Mouse (Mus musculus): ENCODE measurements around the gene Mpdu1.
A peak's percentile ranks its signal among the peaks of the same experiment; 100 is the strongest.
"Not testable (repeated sequence)": the region's sequence is repeated elsewhere in the genome, so short reads cannot be mapped to it uniquely, and the experiment has no call there.

Mpdu1 gene

DNA sequence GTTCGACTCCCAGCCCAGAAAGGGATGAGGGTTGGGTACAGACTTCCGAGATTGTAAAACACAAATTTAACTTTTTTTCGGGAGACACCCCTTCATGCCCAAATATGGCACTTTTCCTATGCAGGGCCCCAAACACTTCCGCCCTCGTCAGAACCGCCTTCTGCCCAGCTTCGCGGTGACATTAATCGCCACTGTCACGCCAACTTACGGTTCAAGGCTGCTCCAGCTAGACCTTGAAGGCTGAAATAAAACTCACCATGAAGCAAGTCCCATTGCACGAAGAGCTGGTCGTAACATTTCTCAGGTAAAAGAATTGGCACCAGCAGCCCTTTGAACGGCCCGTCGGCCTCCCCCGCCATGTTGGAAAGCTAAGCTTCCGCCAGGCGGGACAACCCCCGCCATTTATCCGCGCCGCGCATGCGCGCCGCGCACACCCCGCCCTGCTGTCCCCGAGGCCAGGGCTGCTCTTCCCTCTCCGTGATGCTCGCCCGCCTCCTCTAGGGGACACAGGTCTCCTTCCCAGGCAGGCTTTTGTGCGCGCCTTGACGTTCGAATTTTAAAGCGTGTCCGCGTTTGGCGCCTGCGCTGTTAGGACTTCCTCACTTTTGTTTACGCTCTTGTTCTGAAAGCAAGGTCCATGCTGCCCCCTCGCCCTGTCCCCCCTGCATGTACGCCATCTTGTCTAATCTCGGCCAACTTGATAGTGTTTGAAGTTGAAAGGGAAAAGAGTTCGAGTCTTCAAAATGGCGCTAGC is at the start of gene Mpdu1:
Mpdu1 (minus strand) TSS at position 430 of the 754 bp plus-strand sequence.
- peak; percentile 99 for DNase-seq (ENCODE audit: low read depth, low spot score)

DNA sequence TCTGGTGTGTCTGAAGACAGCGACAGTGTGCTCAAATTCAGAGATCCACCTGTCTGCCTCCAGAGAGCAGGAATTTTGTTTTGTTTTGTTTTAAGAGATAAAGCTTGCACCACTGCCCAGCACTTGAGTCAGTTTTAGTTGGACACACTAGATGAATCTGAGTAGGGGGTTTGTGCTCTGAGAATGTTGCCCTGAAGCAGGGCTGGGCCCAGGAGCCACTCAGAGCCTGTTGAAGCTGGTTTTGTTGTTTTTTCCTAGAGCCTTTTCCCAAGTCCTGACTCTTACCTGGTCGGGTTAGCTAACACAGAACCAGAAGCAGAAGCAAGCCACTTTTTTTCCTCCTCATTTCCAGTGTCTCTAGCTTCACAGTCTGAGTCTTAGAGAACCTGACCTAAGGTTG is 48.6 kb upstream of the Mpdu1 start:
- DNase-seq (ENCODE audit: low read depth, low spot score), result no peak

DNA sequence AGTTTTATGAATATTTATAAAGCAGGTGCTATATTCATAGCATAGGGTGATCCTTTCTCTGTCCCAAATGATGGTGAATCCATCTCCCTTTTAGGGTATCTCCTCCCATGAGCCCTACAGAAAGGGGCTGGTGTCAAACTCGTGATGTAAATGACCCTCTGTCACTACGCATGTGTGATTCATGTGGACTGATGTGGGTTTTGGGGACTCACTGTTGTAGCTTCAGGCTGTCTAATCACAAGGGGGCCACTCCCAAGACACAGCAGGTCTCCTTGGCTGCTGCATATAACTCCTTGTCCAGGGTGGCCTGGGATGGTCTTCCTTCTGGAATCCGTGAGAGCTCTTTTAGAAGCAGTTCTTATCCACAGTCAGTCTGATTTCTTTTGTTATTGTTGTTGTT is 48.0 kb upstream of the Mpdu1 start:
- no peak for DNase-seq (ENCODE audit: low read depth, low spot score)

DNA sequence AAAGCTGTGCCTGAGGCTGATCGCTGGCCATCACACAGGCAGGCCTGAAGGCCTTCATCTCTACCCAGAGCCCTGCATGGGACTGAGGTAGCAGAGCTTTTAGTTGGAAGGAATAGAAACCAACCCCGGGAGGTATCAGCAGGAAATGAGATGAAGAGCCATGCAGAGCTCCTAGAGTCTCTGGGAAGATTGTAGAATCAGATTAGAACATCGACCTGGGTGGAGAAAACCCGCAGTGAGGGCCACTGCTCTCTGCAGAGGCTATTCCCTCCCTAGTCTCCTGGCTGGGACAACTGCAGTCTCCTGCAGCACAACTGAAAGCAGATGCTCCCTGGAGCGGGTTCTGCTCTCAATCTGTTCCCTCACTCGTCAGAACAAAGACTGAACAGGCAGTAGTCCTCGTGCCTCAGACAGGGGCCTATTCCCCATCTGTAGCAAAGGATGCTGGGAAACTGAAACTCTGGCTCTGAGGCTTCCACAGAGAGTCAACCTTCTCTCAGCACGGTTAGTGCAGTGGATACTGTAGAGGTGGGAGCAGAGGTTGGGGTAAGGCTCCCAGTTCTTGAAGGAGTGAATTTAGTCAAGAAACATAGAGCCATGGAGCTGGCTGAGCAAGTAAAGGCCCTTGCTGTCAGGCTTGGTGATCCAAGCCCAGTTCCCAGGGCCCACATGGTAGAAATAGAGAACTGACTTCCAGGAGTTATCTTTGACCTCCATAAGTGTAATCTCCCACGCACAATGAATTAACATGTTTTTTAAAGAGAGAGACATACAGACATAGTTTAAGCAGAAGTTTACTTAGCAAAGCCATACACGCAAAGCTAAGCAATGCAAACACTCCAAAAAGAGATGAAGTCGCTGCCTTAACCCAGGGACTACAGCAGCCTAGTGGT is 47.4 kb upstream of the Mpdu1 start:
- DNase-seq (ENCODE audit: low read depth, low spot score), result no peak

DNA sequence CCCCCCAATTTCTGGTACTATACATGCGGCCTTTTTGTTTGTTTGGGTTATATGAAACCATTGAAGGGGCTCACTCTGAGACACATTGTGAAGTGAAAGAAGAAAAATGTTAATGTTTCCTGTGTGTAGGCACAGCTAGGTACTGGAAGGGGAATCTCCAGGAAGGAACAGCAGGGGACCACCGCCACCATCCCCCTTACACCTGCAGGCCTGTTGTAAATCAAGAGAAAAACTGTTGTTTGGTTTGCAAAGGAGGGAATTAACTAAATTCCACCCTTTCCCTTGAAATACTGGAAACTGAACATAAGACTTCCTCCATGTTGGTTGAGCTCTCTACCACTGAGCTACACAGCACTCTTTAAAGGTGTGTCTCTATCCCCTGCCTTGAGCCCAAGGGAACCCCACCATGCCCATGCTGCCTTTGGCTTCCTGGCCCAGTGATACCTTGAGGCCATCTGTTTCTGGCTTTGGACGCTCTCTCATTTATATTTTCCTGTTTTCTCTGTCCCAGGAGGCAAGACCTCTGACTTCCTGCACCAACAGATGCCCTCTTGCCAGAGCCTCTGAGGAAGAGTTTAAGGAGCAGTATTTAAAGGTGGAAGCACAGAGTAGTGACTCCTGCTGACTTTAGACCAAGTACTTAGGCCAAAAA is 46.3 kb upstream of the Mpdu1 start:
- DNase-seq (ENCODE audit: low read depth, low spot score), result no peak

DNA sequence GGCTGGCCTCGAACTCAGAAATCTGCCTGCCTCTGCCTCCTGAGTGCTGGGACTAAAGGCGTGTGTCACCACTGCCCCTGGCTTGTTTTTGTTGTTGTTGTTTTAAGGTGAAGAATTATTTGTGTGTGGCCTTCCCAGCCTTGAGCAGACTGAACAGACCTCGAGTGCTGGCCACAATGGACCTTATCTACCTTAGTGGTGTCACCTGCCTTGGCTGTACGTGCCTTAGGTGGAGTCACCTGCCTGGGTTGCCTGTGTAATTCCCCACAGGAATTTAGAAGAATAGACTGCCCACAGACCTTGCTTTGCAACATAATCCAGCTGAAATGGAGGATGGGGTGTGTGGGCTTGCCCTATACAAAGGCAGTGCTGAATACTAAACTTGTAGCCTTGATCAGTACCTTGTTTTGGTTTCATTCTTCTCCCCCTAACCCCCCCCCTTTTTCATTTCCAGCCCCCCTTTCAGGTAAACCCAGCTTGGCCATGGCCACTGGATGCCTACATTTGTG is 45.5 kb upstream of the Mpdu1 start:
- no peak for DNase-seq (ENCODE audit: low read depth, low spot score)

DNA sequence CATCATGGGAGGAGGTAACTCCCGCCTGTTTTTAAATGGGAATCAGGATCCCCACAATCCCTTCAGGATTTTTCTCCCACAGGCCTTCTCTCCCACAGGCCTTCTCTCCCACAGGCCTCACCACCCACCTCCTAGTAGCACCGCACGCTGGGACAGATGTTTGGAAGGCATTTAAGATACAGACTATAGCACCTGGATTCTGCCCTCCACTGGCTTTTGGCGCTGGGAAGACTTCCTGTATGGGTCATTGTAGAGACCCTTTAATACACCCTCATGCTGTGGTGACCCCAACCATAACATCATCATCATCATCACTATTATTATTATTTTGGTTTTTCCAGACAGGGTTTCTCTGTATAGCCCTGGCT is 45.0 kb upstream of the Mpdu1 start:
- no peak for DNase-seq (ENCODE audit: low read depth, low spot score)

DNA sequence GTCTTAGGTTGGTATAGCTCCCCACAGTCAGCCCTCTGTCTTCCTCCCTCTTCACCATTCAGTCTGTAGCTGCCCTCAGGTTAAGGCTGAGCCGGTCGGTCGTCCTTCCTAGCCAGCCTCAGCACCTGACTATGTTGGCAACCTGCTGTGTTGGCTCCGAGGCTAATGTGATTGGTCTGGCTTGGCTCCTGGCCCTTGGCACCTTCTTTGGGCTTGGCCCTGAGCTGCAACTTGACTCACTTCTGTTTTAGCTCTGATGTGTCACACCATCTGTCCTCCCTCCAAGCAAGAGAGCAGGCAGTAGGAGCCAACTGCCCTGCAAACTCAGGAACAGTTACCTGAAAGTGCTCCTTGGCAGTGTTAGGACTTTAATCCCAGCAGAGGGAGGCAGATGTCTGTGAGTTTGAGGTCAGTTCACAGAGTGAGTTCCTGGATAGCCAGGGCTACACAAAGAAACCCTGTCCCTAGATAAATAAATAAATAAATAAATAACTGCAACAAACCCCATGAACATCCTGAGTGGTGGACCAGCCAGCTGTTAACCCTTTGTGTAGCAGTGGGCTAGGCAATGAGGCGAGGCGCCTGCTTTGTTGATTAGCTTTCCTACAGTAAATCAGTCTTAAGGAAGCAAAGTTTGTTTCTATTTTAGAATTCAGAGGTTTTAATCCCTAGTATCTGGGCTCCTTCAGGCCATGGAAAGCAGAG is 44.5 kb upstream of the Mpdu1 start:
- no peak for DNase-seq (ENCODE audit: low read depth, low spot score)

DNA sequence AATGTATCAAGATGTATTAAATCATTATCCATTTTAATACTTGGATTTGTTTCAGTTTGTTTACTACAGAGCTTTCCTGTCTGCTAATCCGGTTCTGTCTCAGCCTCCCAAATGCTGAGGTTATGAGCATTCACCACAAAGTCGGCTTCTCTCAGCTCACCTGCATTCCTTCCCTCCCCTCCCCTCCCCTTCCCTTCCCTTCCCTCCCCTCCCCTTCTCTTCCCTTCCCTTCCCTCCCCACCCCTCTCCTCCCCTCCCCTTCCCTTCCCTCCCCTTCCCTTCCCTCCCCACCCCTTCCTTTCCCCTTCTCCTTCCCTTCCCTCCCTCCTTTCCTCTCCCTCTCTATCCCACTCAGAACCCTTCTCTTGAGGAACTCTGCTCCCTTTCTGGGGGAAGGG is 42.2 kb upstream of the Mpdu1 start:
- DNase-seq (ENCODE audit: low read depth, low spot score), result no peak

DNA sequence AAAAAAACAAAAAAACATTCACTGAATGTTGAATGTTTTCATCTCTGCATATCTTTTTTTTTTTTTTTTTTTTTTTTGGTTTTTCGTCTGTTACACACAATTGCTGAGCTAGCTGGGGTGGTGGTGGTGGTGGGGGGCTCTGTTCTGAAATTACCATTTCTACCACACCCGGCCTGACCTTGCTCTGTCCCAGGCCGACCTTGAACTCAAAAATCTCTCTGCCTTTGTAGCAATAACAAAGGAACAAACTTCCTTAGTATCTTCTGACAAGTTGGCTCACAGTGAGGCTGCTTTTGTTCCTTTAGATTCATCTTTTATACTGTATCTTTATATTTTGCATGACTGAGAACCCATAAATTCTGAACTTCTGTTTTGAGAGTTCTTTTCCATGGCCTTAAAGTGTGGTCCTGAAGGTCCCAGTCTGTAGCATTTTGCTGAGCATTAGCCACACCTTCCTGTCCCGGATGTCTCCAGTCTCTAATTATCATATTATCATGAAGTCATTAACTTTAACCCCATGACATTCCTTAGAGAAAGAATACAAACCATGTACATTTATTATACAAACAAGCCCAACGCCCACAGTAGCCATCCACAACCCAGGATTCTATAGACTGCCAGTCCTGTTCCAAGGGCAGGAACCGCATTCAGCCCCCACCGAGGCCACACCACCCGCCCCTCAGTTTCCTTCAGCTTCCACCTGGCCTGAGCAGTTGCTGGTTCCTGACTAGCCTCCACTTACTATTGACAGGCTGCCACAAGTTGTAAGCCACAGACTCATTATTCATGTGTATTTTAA is 41.6 kb upstream of the Mpdu1 start:
- DNase-seq (ENCODE audit: low read depth, low spot score), result no peak

DNA sequence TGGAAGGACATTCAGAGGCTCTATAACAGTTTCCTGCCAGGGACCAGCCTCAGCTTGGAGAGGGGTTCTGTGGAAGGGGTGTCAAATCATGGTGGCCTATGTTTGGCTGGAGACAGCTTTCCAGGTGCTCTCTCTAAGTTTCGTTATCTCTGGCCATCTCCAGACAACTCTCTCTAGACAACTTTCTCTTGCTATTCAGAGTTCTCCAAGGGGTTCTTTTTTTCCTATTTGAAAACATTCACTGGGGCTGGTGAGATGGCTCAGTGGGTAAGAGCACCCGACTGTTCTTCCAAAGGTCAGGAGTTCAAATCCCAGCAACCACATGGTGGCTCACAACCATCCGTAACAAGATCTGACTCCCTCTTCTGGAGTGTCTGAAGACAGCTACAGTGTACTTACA is 40.9 kb upstream of the Mpdu1 start:
- not testable (repeated sequence) for DNase-seq (ENCODE audit: low read depth, low spot score)

DNA sequence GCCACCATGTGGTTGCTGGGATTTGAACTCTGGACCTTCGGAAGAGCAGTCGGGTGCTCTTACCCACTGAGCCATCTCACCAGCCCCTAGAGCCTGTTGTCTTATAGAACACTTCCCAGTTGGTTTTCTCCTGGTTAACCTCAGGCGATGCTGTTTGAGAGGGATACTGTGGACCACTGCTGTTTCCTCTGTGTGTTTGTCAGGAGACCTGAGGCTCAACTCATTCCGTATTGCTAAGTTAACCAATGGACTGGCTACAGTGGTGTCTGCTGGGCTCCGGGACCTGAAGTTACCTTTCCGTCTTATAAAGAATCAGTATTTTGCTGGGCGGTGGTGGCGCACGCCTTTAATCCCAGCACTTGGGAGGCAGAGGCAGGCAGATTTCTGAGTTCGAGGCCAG is 40.4 kb upstream of the Mpdu1 start:
- not testable (repeated sequence) for DNase-seq (ENCODE audit: low read depth, low spot score)

DNA sequence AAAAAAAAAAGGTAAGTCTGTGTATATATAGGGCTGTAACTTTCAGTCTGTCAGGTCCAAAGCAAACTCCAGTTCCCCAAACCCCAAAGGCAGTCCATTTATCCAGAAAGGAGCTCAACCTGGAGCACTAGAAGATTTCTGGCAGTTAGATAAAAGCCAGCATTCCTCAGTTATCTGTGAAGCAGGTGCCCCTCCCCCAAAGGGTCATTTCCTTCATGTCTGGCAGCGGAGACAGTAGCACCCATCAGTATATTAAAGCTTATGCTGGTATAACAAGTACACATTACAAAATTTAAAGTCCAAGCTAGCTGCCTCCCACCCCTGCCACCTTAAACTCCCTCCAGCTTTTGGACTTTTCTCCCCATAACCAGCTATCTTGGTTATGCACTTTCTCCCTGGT is 37.2 kb upstream of the Mpdu1 start:
- DNase-seq (ENCODE audit: low read depth, low spot score), result no peak

DNA sequence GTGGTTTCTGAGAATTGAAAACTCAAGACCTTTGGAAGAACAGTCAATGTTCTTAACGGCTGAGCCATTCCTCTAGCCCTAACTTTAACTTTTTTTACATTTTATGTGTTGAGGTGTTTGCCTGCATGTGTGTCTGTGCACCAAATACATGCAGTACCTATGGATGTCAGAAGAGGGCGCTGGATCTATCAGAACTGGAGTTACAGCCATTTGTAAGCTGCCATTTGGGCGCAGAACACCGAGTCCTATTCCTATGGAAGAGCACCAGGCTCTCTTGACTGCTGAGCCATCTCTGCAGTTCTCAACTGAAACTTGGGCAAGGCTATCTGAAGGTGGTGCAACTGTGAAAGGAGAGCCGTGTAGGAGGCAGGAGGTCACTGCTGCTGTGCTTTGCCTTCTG is 36.1 kb upstream of the Mpdu1 start:
- no peak for DNase-seq (ENCODE audit: low read depth, low spot score)

DNA sequence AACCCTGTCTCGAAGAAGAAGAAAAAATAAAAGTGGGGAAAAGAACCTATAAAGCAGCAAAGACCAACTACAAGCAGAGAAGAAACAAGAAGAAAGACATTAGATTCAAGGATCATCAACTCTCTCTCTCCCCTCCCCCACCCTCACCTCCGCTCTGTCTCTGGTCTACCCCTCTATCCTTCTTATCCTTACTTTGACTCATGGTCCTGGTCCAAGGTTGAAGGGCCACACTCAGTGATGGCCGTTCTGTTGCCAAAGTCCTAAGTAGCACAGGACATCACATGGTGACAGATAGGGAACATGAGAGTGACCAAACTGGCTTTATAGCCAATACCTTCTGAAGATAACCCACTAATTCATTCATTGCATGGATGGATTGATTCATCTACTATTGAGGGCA is 35.0 kb upstream of the Mpdu1 start:
- no peak for DNase-seq (ENCODE audit: low read depth, low spot score)

DNA sequence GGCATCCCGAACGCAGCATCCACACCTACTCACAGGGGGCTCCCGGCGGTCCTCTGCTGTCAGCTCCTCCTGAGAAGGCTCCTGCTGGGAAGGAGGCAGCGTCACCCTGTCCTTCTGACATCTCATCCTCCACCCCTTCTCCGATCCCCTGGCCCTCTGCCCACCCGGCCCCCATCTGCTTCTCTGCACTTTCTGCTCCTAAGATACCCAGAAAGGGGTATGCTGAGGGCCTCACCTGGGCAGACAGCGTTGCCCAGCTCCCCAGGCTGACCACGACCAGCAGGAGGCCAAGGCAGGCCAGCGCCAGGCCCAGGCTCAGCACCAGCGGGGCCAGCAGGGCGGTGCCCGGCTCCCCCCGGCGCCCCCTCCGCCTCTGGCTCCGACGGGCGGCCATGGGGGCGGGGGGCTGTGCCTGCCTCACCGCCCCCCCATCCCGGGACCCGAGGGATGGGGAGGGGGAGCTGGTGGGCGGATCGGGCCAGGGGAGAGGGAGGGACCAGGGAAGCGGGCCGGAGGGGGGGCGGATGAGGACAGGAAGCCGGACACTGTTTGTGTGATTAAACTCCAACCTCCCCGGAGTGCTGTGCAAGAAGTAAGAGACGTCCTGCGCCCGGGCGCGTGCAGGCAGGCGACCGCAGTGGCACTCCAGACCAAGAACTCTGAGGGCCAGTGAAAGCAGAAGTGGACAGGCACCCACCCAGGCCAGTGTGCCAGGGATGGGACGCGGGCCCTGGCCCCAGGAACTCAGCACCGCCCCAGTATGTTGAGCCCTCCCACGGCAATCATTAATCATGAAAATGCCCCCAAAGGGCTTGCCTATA is 33.1 kb upstream of the Mpdu1 start, which contains the start of the genes Tnfsf12 and Tnfsfm13:
Tnfsf12 (minus strand) TSS at position 489 of the 821 bp plus-strand sequence.
Tnfsfm13 (minus strand) TSS at position 738 of the 821 bp plus-strand sequence.
- DNase-seq (ENCODE audit: low read depth, low spot score), result no peak

DNA sequence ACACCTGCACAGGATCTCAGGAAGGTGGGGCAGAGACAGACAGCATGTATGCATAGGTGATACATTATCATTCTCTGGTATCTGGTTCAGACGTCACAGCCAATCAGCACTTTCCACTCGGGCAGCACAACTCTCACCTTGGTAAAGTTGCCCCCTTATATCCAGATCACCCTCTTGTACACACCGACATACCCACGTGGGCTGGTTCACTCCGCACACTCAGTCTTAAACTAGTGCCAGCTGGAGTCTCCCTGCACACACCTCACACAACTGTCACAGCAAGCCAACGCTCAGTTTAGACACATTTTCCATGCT is 32.6 kb upstream of the Mpdu1 start:
- DNase-seq (ENCODE audit: low read depth, low spot score), result no peak

DNA sequence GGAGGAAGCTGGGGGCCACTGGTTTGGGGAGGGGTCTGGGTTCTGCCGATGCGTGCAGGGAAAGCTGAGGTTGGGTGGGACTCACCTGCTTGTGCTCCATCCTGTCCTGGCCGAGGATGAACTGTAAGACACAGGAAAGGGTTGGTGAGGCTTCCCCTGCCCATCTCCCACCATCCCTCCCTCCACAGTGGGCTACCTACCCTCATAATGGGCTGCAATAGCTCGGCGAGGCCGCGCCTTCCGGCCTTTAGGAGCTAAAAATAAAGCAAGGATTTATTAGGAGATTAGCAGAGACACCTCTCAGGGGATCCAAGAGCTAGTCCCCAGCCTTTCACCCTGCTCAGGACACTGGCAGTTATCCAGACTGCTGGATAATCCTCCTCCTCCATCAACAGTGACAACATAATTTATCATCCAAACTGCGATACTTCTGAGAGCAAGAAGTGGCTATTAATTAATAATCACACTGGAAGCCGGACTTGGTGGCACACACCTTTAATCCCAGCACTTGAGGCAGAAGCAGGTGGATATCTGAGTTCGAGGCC is 31.1 kb upstream of the Mpdu1 start:
- DNase-seq (ENCODE audit: low read depth, low spot score), result no peak

DNA sequence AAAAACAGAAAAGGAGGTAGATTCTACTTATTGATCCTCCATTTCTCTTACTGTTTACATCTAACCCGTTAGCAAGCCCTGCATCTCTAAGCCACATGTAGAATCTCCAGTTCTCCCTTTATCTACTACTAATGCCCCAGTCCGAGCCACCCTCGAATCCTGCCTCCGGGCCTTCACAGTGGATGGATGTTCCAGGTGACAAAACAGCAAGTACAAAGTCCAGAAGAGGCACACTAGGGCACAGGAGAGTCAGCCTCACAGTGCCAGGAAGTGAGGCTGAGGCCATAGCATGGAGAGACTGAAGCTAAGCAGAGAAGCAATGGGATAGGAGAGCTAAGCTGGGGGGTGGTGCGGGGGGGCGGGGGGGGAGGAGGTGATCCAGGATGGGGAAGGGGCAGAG is 30.4 kb upstream of the Mpdu1 start:
- DNase-seq (ENCODE audit: low read depth, low spot score), result no peak

Data from CD4-positive helper T cell, adult 2 months (primary cell).